Mouse (Mus musculus) gonadal fat pad, adult 2 months (tissue): Measurements from ENCODE around the gene Ptprr. TPM values are rescaled to one million over a fixed set of nuclear protein-coding genes. Genes with fewer than 3 reads are reported as not detected.

ENCODE experiments used
- DNase-seq: peaks from one replicate; pipeline ENCODE4 v3.0.0-alpha.2; 2012; ENCODE audit warnings: low read depth
- polyA plus RNA-seq: library from polyadenylated mRNA; depleted of rRNA; stranded (reverse); fragments of >200 nt; gene quantifications from 2 replicates; pipeline ENCODE4 v1.2.3, GENCODE M21; 2012; rRNA removed

Ptprr gene
- 0.69 and 0.89 TPM in 2 replicates for polyA plus RNA-seq

GRCm38 (mm10) chr10:116017845-116018479 is at the start of gene Ptprr:
Gene Ptprr (plus strand): TSS chr10:116018213.
- no peak for DNase-seq

- no peak for DNase-seq
Measured at GRCm38 (mm10) chr10:115976345-115976744, 41.7 kb upstream of the Ptprr start.

GRCm38 (mm10) chr10:115978992-115979391 is 39.0 kb upstream of the Ptprr start:
- DNase-seq: no peak

- no peak for DNase-seq
Measured at GRCm38 (mm10) chr10:115980018-115980417, 38.0 kb upstream of the Ptprr start.

GRCm38 (mm10) chr10:115984308-115984707 is 33.7 kb upstream of the Ptprr start:
- DNase-seq: no peak

- DNase-seq: no peak
Measured at GRCm38 (mm10) chr10:116001838-116002237, 16.2 kb upstream of the Ptprr start.

GRCm38 (mm10) chr10:116006675-116007074 is 11.3 kb upstream of the Ptprr start:
- DNase-seq: no peak

- DNase-seq: no peak
Measured at GRCm38 (mm10) chr10:116018480-116018891, 473 bp downstream of the Ptprr start.

- no peak for DNase-seq
Measured at GRCm38 (mm10) chr10:116019086-116019860, 1.3 kb downstream of the Ptprr start.

- no peak for DNase-seq
Measured at GRCm38 (mm10) chr10:116021081-116021480, 3.1 kb downstream of the Ptprr start.

- no peak for DNase-seq
Measured at GRCm38 (mm10) chr10:116038150-116038549, 20.1 kb downstream of the Ptprr start.

- no peak for DNase-seq
Measured at GRCm38 (mm10) chr10:116075954-116076353, 57.9 kb downstream of the Ptprr start.

GRCm38 (mm10) chr10:116078636-116079035 is 60.6 kb downstream of the Ptprr start:
- DNase-seq: no peak

GRCm38 (mm10) chr10:116079396-116079795 is 61.4 kb downstream of the Ptprr start:
- DNase-seq: no peak

GRCm38 (mm10) chr10:116080841-116081240 is 62.8 kb downstream of the Ptprr start:
- no peak for DNase-seq

GRCm38 (mm10) chr10:116083965-116084364 is 66.0 kb downstream of the Ptprr start:
- DNase-seq: no peak

- no peak for DNase-seq
Measured at GRCm38 (mm10) chr10:116096466-116096865, 78.5 kb downstream of the Ptprr start.

- DNase-seq: no peak
Measured at GRCm38 (mm10) chr10:116098470-116098869, 80.5 kb downstream of the Ptprr start.

GRCm38 (mm10) chr10:116108176-116108575 is 90.2 kb downstream of the Ptprr start:
- DNase-seq: no peak

GRCm38 (mm10) chr10:116108730-116109129 is 90.7 kb downstream of the Ptprr start:
- no peak for DNase-seq

- no peak for DNase-seq
Measured at GRCm38 (mm10) chr10:116112868-116113267, 94.9 kb downstream of the Ptprr start.

- no peak for DNase-seq
Measured at GRCm38 (mm10) chr10:116113867-116114474, 96.0 kb downstream of the Ptprr start, which contains the start of gene 4933416C03Rik. Gene 4933416C03Rik (minus strand): TSS chr10:116113917.
